ENCODE assay signal across 18 mouse cellular contexts in genomic region chr9:61424245-61424644, GRCm38 (mm10).
"Had no signal": no experiment of that assay in that cellular context is flagged by ENCODE, and none has a peak within 500 bp of the region (broad histone marks: within the 10 kb centered on the region; RNA-seq: fewer than 3 reads in every experiment).

No protein-coding gene starts in this region.

- H3K4me3 ChIP-seq: limb, embryonic 12.5 days; lung, embryonic 15.5 days; midbrain, embryonic 13.5 days; myocyte; neural tube, embryonic 15.5 days had no signal

- H3K9ac ChIP-seq: limb, embryonic 12.5 days; lung, embryonic 15.5 days; midbrain, embryonic 13.5 days; neural tube, embryonic 15.5 days had no signal

- H3K9me3 ChIP-seq: lung, embryonic 15.5 days; midbrain, embryonic 13.5 days; neural tube, embryonic 15.5 days had no signal

- ATAC-seq: inflammation-experienced regulatory T-cells, adult 6 months; intestine, postnatal 0 days; midbrain, embryonic 13.5 days had no signal

- DNase-seq: kidney, adult 8-10 months; kidney, postnatal 25 days; layer of hippocampus, adult 9-11 months; layer of hippocampus, postnatal 36 days; retina, postnatal 1 day; right cerebral cortex, postnatal 4 days; spleen, adult 18-20 months; thymus, adult 2 months; thymus, postnatal 25 days had no signal

- H3K27me3 ChIP-seq: lung, embryonic 15.5 days had no signal

- H3K4me1 ChIP-seq: limb, embryonic 12.5 days; lung, embryonic 15.5 days; midbrain, embryonic 13.5 days; neural tube, embryonic 15.5 days had no signal

- H3K27ac ChIP-seq: limb, embryonic 12.5 days; lung, embryonic 15.5 days; macrophage; midbrain, embryonic 13.5 days; neural tube, embryonic 15.5 days had no signal

- H3K4me2 ChIP-seq: limb, embryonic 12.5 days; liver, embryonic 11.5 days; lung, embryonic 15.5 days; midbrain, embryonic 13.5 days; neural tube, embryonic 15.5 days had no signal
